Mouse (Mus musculus): ENCODE measurements around the gene Cds2.
"Not testable (repeated sequence)": the region's sequence is repeated elsewhere in the genome, so short reads cannot be mapped to it uniquely, and the experiment has no call there.

The Cds2 gene

DNA sequence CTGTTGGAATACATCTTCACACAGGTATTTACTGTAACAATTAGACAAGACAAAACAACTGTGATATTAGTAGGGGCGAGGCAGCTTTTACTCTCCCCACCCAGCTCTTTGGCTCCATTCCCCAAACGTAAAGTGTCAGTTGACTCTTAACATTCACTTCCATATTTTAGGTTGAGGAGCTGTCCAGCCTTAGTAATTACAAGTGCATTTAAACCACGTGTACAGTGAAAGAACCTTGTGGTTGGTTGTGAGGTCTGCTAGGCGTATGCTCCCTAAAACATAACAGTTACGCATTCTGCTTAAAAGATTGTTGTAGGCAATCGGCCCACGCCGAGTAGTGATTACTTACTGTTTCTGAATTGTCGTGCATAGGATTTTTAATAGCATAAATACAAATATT, 2.2 kb downstream of the Cds2 start:
- DNase-seq (ENCODE audit: extremely low read depth, low read depth), result peak; percentile 90

DNA sequence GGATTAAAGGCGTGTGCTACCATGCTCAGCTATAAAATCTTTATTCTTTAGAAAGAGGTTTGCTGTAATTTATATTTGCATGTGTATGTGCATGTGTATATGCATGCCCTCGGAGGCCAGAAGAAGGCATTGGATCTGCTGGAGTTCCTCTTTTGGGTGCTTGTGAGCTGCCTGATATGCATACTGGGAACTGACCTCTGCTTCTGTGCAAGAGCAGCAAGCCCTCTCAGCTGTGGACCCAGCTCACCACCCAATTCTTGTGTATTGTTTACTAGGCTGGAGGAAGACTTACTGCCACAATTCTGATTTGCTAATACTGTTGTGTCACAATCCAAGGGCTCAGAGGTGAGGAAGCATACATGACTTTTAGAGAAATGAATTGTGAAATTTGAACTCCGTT, 3.1 kb downstream of the Cds2 start:
- no peak for DNase-seq (ENCODE audit: extremely low read depth, low read depth)

DNA sequence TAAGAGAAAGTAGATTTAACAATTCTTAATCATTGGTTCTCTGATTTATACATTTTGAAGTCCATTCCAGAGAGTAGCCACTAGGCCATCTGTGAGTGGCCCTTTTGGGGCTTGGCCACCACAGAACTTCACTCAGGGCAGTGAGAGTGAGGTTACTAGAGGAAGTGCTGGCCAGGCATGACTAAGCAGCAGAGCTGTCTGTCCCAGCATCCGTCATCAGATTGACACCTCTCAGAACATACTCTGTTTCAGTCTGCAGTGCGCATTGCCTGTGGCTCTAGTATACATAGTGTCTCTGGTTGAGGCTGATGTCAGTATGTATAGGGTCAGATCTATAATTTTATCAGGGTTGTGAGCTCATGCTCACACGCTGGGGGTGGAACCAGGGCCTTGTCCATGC, 6.3 kb downstream of the Cds2 start:
- DNase-seq (ENCODE audit: extremely low read depth, low read depth), result no peak

DNA sequence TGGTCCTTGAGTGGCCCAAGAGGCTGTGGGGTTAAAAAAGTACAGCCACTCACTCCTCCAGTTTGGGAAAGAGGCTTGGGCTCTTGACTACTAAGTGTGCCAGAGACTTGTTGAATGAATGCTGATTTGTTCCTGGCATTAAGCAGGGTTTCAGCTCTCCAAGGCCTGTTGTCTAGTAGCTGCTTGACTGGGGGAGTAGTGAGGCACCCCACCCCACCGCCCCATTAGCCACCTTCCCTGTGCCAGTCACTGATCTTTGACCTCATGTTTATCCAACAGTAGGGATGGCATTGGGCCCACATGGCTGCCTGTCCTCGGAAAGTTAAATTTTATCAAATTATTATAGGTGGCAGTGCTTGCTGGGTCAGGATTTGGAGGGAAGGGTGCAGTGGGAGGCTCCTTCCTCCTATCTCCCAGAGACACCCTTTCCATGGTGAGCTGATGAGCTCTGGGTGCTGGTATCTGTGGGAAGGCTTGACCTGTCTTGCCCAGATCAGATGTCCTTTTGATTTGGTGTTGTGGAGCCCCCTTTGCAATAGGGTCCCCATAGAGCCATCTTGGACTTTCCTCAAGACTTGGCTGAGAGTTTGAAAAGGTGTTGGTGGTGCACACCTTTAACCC, 7.5 kb downstream of the Cds2 start:
- DNase-seq (ENCODE audit: extremely low read depth, low read depth), result no peak

DNA sequence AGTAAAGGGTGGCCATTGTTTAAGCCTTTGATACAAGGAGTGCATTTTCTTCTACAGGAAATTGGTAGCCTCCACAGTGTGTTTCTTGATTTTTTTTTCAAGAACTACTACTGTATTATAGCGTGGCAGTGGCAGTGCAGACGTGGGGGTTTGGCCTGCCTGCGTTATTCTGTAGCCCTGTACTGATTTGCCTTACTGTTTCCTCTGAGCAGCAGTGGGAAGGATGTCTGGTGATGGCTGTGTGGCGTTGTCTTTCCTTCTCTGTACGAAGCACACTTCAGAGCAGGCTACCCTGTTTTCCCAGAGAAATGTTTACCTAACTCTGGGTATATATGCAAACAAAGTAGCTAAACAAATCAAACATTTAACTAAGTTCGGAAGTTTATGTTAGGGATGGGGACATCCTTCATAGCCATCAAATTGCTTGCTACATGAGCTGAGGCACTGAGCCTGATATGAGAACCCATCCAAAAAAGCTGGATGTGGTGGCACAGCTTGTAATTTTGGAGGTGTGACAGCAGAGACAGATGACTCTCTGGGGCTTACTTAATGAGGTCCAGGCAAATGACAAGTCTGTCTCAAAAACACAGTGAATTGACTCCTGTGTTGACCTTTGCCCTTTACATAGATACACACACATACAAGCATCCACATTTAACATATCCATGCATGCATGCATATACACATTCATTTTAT, 9.9 kb downstream of the Cds2 start:
- no peak for DNase-seq (ENCODE audit: extremely low read depth, low read depth)

DNA sequence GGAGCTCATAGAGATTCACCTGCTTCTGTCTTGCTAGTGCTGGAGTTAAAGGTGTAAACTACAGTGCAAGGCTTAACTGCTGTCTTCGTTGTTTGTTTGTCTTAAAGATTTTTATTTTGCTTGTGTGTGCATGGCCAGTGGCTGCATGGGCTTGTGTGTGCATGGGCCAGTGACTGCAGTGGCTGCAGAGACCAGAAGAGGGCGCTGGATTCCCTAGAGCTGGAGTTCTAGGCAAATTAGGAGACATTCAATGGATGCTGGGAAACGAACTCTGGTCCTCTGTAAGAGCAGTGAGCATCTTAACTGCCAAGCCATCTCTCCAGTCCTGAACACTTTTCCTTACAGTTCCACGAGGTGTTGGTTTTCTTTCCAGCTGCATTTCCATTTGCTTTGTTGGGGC, 12.6 kb downstream of the Cds2 start:
- DNase-seq (ENCODE audit: extremely low read depth, low read depth), result no peak

DNA sequence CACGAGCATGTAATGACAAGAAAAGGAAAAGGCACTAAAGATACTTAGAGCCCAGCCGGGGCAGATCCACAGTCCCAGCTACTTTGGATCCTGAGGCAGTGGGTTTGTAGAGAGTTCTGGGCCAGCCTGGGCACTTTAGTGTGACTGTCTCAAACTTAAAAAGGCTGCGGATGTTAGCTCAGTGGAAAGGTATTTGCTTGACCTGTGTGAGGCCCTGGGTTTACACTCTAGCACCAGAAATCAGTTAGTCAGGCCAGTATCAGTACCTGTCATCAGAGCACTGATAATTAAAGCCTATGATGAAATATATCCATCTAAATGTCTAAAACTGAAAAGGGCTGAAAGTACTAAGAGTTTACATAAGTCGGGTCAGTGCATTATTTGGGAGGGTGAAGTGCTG, 13.3 kb downstream of the Cds2 start:
- DNase-seq (ENCODE audit: extremely low read depth, low read depth), result no peak

DNA sequence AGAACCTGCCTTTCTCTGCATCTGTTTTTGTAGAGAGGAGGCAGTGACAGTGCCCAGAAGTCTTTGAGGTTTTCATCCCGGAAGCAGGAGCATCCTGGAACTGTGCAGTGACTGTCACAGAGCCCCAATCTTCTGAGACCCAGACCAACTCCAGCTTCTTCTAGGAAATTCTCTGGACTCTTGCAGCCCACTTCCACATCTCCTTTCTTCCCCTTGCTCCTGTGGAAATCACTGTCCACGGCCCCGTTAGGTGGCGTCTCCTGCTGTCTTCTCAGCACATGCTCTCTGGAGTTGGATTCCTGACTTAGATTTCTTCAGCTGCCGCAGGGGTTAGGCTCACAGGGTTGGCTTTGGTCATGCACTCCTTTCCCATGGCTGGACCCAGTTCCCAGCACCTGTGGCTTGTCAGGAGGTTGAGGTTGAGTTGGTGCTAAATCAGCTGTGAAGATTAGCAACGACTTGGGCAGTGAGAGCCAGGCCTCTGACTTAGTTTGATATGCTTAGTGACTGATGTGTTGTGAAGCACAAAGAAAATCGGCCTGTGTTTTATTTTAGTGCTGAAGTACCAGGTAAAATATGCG, 15.4 kb downstream of the Cds2 start:
- no peak for DNase-seq (ENCODE audit: extremely low read depth, low read depth)

DNA sequence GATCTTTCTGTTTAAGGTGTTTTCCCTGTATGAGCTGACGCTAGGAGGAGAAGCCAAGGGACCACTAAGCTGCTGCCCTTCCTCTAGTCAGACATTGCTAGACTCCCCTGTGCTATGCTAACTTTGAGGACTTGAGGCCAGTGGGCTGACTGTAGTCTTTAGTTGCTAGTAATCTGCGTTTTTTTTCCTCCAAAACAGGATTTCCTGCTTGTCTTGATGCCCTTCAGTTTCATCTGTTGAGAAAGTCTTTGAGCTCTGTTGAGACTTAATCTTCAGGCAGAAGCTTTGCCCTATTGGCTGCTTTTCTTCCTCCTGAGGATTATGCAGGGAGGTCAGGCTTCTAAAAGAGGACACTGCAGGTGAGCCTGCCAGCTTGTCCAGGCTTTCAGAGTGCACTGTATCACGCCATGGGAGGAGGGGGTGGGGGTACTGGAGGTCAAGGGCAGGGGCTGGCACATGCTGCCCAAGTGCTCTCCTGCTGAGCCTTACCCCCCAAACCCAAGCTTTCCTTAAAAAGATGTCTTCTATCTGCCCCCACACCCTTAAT, 16.5 kb downstream of the Cds2 start:
- DNase-seq (ENCODE audit: extremely low read depth, low read depth), result no peak

DNA sequence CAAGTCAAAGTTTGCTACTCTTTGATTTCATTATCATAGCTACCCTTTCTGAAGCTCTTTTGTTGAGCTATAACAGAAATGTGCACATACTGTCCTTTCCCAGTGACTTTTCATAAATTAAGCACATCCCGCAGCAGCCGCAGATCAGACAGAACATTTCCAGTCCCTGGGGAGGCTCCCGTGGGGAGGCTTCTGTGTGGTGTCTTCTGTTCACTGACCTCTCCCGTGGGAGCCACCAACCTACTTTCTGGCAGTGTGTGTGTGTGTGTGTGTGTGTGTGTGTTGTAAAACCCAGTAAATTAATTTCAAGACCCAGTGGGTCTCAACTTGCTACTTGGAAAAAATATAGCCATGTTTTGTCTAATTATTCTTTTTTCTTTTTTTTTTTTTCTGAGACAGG, 17.0 kb downstream of the Cds2 start:
- no peak for DNase-seq (ENCODE audit: extremely low read depth, low read depth)

DNA sequence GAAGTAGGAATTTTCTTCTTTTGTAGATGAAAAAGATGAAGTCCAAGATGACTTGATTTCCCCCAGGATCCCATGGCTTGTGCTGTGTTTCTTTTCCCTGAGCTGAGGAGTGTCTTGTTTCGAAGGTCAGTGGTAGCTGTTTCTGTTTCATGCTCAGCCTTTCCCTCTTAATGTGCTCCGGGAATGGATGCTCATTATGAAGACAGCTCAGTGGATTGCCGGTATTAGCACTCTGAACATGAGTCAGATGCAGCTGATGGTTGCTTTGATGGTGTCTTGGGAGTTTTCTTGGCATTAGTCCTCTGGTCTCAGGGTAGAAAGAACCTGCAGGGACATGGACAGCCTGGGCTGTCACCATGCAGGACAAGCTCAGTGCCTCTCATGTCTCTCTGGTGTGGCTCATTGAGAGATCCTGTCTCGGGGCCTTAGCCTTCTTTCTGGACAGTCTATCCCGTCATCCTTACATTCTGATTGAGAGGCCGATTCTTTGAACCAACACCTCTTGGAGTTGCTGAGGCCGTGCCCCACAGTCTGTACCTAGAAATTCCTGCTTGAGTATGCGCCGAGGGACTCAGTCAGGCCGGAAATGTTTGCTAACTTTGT, 17.7 kb downstream of the Cds2 start:
- no peak for DNase-seq (ENCODE audit: extremely low read depth, low read depth)

DNA sequence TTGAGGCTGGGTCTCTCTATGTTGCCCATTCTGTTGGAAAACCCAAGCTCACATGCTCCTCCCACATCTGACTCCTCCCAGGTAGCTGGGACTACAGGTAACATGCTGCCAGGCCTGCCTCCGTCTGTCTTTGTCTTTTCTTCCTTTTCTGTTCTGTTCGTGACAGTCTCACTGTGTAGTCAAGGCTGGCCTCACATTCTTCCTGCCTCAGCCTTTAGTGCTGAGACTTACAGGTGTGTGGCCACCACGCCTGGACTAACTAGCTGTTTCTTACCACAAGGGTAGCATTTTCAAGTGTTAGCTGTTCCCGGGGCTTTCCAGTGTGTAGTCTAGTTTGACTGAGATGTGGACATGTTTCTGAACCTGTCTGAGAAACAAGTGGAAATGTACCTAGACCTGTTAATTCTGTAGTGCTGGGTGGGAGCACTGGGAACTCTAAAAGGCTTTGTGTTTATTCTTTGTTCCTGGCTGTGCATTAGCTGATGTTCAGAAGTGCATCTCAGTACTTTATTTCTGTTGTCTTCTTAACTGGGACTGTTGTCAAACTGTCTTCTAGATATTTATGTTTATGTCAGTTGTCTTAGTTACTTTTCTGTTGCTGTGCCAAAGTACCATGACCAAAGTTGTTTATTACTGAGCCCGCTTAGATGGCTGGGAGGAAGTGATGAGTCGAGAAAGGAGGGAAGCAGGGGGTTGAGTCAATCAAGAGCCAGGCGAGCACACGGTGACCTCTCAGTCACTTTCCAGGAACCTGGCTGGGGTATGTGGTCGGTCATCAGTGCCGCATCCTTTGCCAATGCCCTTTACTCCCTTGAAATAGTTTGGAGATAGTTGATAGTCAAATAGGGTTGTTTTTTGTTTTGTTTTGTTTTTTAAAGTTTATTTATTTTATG, 18.9 kb downstream of the Cds2 start:
- DNase-seq (ENCODE audit: extremely low read depth, low read depth), result no peak

DNA sequence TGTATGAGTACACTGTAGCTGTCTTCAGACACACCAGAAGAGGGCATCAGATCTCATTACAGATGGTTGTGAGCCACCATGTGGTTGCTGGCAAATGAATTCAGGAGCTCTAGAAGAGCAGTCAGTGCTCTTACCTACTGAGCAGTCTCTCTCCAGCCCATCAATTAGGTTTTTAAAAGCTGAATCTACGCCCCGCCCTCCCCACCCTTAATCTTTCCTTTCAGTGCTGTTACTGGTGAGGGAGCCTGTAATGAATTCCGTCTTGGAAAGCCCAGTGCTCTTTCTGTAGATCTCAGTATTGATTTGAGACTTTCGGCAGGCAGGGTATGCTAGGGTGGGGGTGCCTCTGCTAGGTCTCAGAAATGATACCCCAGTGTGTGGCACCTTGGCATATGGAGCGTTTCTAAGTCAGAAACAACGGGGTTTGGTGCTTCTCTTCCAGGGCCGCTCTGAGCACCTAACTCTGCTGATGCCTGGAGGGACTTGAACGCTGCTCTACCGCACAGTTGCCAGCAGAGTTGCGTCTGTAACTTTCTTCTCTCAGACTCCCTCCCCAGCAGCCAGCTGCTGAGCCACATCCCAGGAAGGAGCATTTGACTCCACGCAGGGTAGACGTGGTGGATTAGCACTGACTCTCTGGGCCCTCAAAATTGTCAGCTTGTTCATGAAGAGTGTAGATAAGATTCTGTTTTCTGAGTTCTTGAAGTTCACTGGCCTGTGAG, 19.7 kb downstream of the Cds2 start:
- DNase-seq (ENCODE audit: extremely low read depth, low read depth), result no peak

DNA sequence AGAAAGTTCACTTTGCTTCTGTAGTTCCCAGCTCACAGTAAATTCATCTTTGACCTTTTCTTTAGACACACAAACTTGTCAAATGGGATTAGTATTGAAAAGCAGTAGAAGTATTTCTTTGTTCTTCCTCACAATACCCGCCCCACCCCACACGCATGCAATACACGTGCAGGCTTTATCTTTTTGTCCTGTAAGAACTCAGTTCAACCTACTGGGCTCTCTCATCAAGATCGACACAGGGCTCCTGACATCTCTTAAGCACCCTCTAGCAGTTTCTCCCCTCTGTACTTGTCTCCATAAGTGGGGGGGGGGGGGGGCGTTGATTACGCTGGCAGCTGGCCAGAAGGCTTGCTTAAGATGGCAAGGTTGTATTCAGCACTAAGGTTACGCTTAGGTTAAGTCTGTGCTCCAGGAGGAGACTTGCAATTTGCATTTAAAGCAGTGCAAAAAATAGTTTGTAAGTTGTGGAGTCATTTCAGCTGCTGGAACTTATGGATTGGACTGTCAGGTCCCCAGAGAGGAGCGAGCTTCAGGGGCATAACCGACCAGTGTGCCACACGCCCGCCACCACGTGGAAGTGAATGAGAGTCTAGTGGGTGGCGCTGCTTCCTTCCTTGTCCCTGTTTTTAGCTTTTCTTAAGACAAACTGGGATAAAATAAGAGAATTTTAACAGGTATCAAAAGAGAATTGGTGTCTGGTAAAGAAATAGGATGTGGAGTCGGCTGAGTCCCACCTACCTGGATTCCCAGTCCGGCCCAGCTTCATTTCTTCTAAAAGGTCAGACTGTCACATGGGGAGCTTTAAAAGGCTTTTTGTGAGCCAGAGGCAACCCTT, 20.5 kb downstream of the Cds2 start:
- DNase-seq (ENCODE audit: extremely low read depth, low read depth), result no peak

DNA sequence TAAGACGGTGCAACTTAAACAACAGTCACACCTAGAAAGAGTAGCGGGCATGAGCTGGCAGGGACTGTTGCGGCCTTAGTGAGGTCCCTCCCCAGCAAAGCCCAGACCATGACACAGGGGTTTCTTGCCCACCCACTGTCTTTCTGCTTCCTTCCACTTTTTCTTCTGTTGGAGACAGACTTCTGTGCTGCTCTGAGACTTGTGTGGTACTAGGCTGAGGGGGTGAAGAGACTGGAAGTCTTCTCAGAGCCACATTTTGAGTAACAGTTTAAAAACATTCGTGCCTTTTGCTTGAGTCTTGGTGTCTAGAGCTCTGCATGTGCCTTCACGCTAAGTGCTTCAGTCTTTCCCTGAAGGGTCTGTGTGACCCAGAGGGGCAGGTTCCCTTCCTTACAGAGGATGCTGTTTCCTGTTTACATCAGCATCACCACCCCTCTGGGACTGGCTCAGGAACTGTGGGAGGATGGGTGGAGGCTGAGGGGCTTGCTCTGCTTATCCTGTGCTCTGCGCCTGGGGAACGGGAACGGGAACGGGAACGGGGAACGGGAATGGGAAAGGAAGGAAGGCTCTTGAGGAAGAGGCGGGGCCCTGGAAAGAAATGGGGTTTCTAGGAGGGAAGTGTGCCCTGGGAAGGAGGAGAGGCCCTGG, 21.7 kb downstream of the Cds2 start:
- DNase-seq (ENCODE audit: extremely low read depth, low read depth), result no peak

DNA sequence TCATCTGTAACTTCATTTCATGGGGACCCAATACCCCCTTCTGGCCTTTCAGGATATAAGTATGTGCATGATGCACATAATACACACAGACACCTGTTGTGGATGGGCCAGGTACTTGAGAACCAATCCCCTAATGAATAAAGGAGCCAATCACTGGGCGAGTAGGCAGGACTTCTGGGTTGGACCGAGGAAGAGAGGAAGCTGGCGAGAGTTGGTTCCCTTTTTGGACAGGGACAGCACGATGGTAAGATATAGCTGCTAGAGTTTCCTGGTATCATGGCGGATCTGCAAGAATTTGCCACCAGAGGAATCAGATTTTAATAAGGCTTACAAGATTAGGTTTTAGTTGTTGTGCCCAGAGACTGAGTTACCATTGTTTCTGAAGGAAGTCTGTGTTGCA, 22.8 kb downstream of the Cds2 start:
- DNase-seq (ENCODE audit: extremely low read depth, low read depth), result not testable (repeated sequence)

DNA sequence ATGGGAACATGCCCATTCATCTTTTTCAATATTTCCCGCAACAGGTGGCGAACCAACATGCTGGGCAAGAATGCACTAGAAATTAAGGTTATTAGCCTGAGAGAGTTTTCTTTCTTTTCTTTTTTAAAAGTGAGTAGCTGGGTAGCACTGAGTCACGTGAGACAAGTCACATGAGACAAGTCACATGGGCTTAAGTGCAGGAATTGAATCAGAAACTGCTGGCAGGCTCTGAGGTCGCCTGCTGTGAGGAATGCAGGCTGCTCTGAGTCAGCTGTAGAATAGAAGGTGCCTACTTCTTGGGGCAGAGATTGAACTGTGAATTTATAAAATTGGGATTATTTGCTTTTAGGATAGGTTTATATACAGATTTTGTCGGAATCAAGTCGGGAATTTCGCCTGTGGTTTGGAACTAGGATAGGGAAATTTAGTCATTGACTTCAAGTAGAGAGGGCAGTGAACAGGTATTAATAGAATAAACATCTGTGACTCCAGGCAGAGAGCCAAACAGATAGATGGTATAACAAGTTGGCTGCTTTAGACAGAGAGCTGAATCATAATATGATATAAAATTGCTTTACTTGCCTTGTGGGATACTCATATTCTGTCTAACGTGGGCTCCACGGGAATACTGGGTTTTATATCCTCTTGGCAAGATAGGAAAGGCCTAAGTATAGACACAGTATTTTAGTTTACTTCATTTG, 23.6 kb downstream of the Cds2 start:
- no peak for DNase-seq (ENCODE audit: extremely low read depth, low read depth)

DNA sequence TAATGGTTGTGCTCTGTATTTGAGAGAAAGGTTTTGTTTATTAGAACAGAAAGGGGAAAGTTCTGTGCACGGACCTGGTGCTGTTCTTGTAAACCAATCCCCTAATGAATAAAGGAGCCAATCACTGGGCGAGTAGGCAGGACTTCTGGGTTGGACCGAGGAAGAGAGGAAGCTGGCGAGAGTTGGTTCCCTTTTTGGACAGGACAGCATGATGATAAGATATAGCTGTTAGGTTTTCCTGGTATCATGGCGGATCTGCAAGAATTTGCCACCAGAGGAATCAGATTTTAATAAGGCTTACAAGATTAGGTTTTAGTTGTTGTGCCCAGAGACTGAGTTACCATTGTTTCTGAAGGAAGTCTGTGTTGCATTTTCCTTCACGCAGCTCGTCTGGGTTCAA, 26.3 kb downstream of the Cds2 start:
- DNase-seq (ENCODE audit: extremely low read depth, low read depth), result not testable (repeated sequence)

DNA sequence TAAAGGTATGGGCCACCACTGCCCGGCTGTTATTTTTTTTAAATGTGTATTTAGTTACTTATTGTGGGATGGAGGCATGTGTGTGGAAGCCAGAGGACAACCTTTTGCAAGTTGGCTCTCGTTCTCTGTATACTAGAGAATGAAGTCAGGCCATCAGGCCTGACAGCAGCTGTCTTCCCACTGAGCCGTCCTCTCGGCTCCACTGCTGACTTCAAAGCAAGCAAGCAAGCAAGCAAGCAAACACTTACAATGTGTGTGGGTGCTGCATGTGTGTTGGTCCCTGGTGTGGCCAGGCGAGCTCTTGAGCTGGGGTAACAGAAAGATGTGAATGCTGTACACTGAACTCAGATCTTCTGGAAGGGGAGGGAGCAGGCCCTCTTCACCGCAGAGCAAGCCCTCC, 27.9 kb downstream of the Cds2 start:
- no peak for DNase-seq (ENCODE audit: extremely low read depth, low read depth)
